Mouse (Mus musculus) midbrain, embryonic 13.5 days (tissue): ENCODE measurements around the gene Map4k5. TPM values are rescaled to one million over a fixed set of nuclear protein-coding genes. Genes with fewer than 3 reads are reported as not detected.

Experiments
- ATAC-seq: fragments of 200-750 bp; cut with Nextera tagmentation; 2 replicates; pipeline ENCODE4 v1.8.0; 2017; ENCODE audit warnings: mild to moderate bottlenecking, moderate TSS enrichment, moderate library complexity
- H3K27ac ChIP-seq: fragments of 300-500 bp; sonication (generic); 2 replicates; pipeline ENCODE4 v1.5.1; 2015; ENCODE audit warnings: inconsistent platforms, mild to moderate bottlenecking, moderate library complexity
- H3K27me3 ChIP-seq: fragments of 300-500 bp; sonication (generic); 2 replicates; pipeline ENCODE4 v1.6.1; 2015; ENCODE audit warnings: mild to moderate bottlenecking, inconsistent platforms
- H3K36me3 ChIP-seq: fragments of 300-500 bp; sonication (generic); 2 replicates; pipeline ENCODE4 v1.6.1; 2015; ENCODE audit warnings: mild to moderate bottlenecking, inconsistent platforms
- H3K4me1 ChIP-seq: fragments of 300-500 bp; sonication (generic); replicated peaks from 2 replicates; pipeline ENCODE4 v1.6.1; 2015; ENCODE audit warnings: inconsistent platforms
- H3K4me2 ChIP-seq: fragments of 300-500 bp; sonication (generic); replicated peaks from 2 replicates; pipeline ENCODE4 v1.6.1; 2015; ENCODE audit warnings: moderate library complexity, mild to moderate bottlenecking, inconsistent platforms
- H3K4me3 ChIP-seq: fragments of 300-500 bp; sonication (generic); replicated peaks from 2 replicates; pipeline ENCODE4 v1.5.1; 2015; ENCODE audit warnings: mild to moderate bottlenecking, inconsistent platforms
- H3K9ac ChIP-seq: fragments of 300-500 bp; sonication (generic); replicated peaks from 2 replicates; pipeline ENCODE4 v1.6.1; 2015; ENCODE audit warnings: mild to moderate bottlenecking, inconsistent platforms
- H3K9me3 ChIP-seq: fragments of 300-500 bp; sonication (generic); 2 replicates; pipeline ENCODE4 v1.6.1; 2016; ENCODE audit warnings: mild to moderate bottlenecking, inconsistent platforms
- WGBS: fragments of 180-500 bp; shearing (Covaris S2); methylation state at CpG from one replicate; pipeline ENCODE4 v1.1.7; 2015; 5-methylcytosine and 5-hydroxymethylcytosine counted together
- microRNA counts: library from miRNA; unstranded; fragments of <30 nt; microRNA quantifications from one replicate; lab custom pipeline; 2016
- microRNA-seq: library from miRNA; unstranded; fragments of <30 nt; microRNA quantifications from one replicate; pipeline ENCODE4, GENCODE M21; 2016
- polyA plus RNA-seq: library from polyadenylated mRNA; unstranded; fragments of >200 nt; fragmentation: Nextera tagmentation; extraction: Ambion mirVana; gene quantifications from 2 replicates; pipeline ENCODE4 v1.2.1, GENCODE M21; 2015

Map4k5 gene
- polyA plus RNA-seq, 1 experiment from 2014 or later, result 27.6 TPM

- H3K9me3 ChIP-seq, result no peaks in the 10 kb centered on the region
- H3K9ac ChIP-seq, result peak overlapping the region; percentile 52; the same call in 1 of the 2 replicates
- peak; percentile 91 for ATAC-seq
- 0 out of 2 replicates have a peak, but pooled peaks cover 3% of the 10 kb centered on the region for H3K27me3 ChIP-seq
- H3K4me1 ChIP-seq, result peaks cover 16% of the 10 kb centered on the region
- H3K4me2 ChIP-seq, result peak overlapping the region; percentile 47
- 0 out of 2 replicates have a peak overlapping the region, but pooled peaks have one; percentile 15 for H3K27ac ChIP-seq
- peak overlapping the region; percentile 11; the same call in 1 of the 2 replicates for H3K4me3 ChIP-seq
- WGBS, result 16% methylated on average over 22 of the region's 22 CpGs
- no peaks in the 10 kb centered on the region for H3K36me3 ChIP-seq
These were observed 135.4 kb downstream of the Map4k5 start for GRCm38 (mm10) chr12:69757418-69758141.

- Histone ChIP-seq H3K4me3 (no peak overlapping the region), H3K4me2 (no peak overlapping the region), H3K9me3 (no peaks in the 10 kb centered on the region), H3K27ac (no peak overlapping the region), H3K36me3 (no peaks in the 10 kb centered on the region), H3K4me1 (peaks cover 16% of the 10 kb centered on the region), H3K9ac (no peak overlapping the region), H3K27me3 (0 out of 2 replicates have a peak, but pooled peaks cover 3% of the 10 kb centered on the region)
- 75% methylated on average over 5 of the region's 5 CpGs for WGBS
- no peak for ATAC-seq
These were observed 137.0 kb downstream of the Map4k5 start for GRCm38 (mm10) chr12:69756015-69756414.

GRCm38 (mm10) chr12:69753936-69754335 lies 139.1 kb downstream of the Map4k5 start:
- H3K27me3 ChIP-seq, result 0 out of 2 replicates have a peak, but pooled peaks cover 3% of the 10 kb centered on the region
- no peak overlapping the region for H3K9ac ChIP-seq
- H3K4me3 ChIP-seq, result no peak overlapping the region
- H3K27ac ChIP-seq, result no peak overlapping the region
- H3K36me3 ChIP-seq, result no peaks in the 10 kb centered on the region
- no peaks in the 10 kb centered on the region for H3K9me3 ChIP-seq
- no peak overlapping the region for H3K4me2 ChIP-seq
- peaks cover 15% of the 10 kb centered on the region for H3K4me1 ChIP-seq
- ATAC-seq, result no peak
- WGBS, result 89% methylated on average over 5 of the region's 5 CpGs

MicroRNAs within 50 kb of the gene (microRNA counts, 519-probe panel; counts per million panel counts)
- 110 counts per million, percentile 56 among the panel's probes with 10 or more counts for microRNA mmu-miR-681 (lab: Ali Mortazavi, UCI)

Small RNA genes within 50 kb of the gene (microRNA-seq; reads per million reads assigned to microRNA genes)
- gene Mir681, result not detected

Other genes starting within 250 kb of the Map4k5 start
- 12.4 and 13.1 TPM in 2 replicates for gene Sos2, start 211.3 kb downstream of the Map4k5 start, polyA plus RNA-seq
- 9.7 and 10.7 TPM in 2 replicates for gene L2hgdh, start 168.3 kb downstream of the Map4k5 start, polyA plus RNA-seq
- gene Atp5s, start 168.2 kb downstream of the Map4k5 start, polyA plus RNA-seq, result 24.9 and 25.2 TPM in 2 replicates
- gene Cdkl1, start 101.9 kb downstream of the Map4k5 start, polyA plus RNA-seq, result 2.0 and 2.2 TPM in 2 replicates
- gene Atl1, start 586 bp downstream of the Map4k5 start, polyA plus RNA-seq, result 128 and 129 TPM in 2 replicates
- 1.5 and 2.8 TPM in 2 replicates for gene Sav1, start 93.8 kb upstream of the Map4k5 start, polyA plus RNA-seq
- gene Nin, start 220.5 kb upstream of the Map4k5 start, polyA plus RNA-seq, result 14.9 and 16.6 TPM in 2 replicates